In genomic region chr12:113333399-113333798, GRCm38 (mm10) we compare ENCODE assay signal across 25 mouse cellular contexts.
DNase-seq lines count a peak whose midpoint lies in the region; ATAC-seq and TF ChIP-seq lines count a peak whose summit lies in the region.
"Had no signal": no experiment of that assay in that cellular context is flagged by ENCODE, and none has a peak within 500 bp of the region (broad histone marks: within the 10 kb centered on the region; RNA-seq: fewer than 3 reads in every experiment).

No protein-coding gene starts in this region.

- no peak for TF ChIP-seq CTCF in intestine, postnatal 0 days (IDR thresholded peaks at IDR 0.05; ENCODE audit: low read depth)

- no peak overlapping the region for H3K9ac ChIP-seq in intestine, embryonic 15.5 days
- H3K9ac ChIP-seq in intestine, postnatal 0 days (ENCODE audit: low read depth, low read length): no peak overlapping the region
- no peak overlapping the region for H3K9ac ChIP-seq in lung, embryonic 16.5 days (ENCODE audit: low read length)
- no peak overlapping the region for H3K9ac ChIP-seq in stomach, embryonic 14.5 days (replicated peaks; ENCODE audit: low read depth, low read length)
- no peak overlapping the region for H3K9ac ChIP-seq in stomach, embryonic 16.5 days (ENCODE audit: low read length)
- no peak overlapping the region for H3K9ac ChIP-seq in midbrain, embryonic 15.5 days
- H3K9ac ChIP-seq: forebrain, embryonic 13.5 days; heart, embryonic 12.5 days; hindbrain, embryonic 13.5 days had no signal

- no peaks in the 10 kb centered on the region for H3K9me3 ChIP-seq in intestine, embryonic 15.5 days
- no peaks in the 10 kb centered on the region for H3K9me3 ChIP-seq in intestine, postnatal 0 days (ENCODE audit: control insufficient read depth)
- no peaks in the 10 kb centered on the region for H3K9me3 ChIP-seq in lung, embryonic 16.5 days (ENCODE audit: control insufficient read depth, low read length)
- H3K9me3 ChIP-seq in stomach, embryonic 14.5 days (ENCODE audit: control insufficient read depth, low read depth, low read length): no peaks in the 10 kb centered on the region
- H3K9me3 ChIP-seq in stomach, embryonic 16.5 days (replicated peaks; ENCODE audit: control insufficient read depth, low read length): no peaks in the 10 kb centered on the region
- no peaks in the 10 kb centered on the region for H3K9me3 ChIP-seq in midbrain, embryonic 15.5 days
- H3K9me3 ChIP-seq: forebrain, embryonic 10.5 days; forebrain, embryonic 13.5 days; heart, embryonic 12.5 days; hindbrain, embryonic 10.5 days; hindbrain, embryonic 13.5 days had no signal

- no peaks in the 10 kb centered on the region for H3K4me1 ChIP-seq in intestine, embryonic 15.5 days (replicated peaks)
- H3K4me1 ChIP-seq in intestine, postnatal 0 days (replicated peaks; ENCODE audit: control insufficient read depth, insufficient read depth, low read length): no peaks in the 10 kb centered on the region
- H3K4me1 ChIP-seq in lung, embryonic 16.5 days (replicated peaks; ENCODE audit: control insufficient read depth, insufficient read depth, low read length): peaks cover 4% of the 10 kb centered on the region; the same call in 1 of the 2 replicates
- no peaks in the 10 kb centered on the region for H3K4me1 ChIP-seq in stomach, embryonic 14.5 days (ENCODE audit: control insufficient read depth, insufficient read depth, low read length)
- H3K4me1 ChIP-seq in stomach, embryonic 16.5 days (ENCODE audit: control insufficient read depth, insufficient read depth, low read length): no peaks in the 10 kb centered on the region
- H3K4me1 ChIP-seq in midbrain, embryonic 15.5 days: no peaks in the 10 kb centered on the region
- H3K4me1 ChIP-seq: forebrain, embryonic 10.5 days; forebrain, embryonic 13.5 days; heart, embryonic 12.5 days; hindbrain, embryonic 10.5 days; hindbrain, embryonic 13.5 days had no signal

- H3K27me3 ChIP-seq in intestine, embryonic 15.5 days (replicated peaks): no peaks in the 10 kb centered on the region
- H3K27me3 ChIP-seq in intestine, postnatal 0 days (replicated peaks; ENCODE audit: control insufficient read depth, insufficient read depth, low read length): no peaks in the 10 kb centered on the region
- H3K27me3 ChIP-seq in lung, embryonic 16.5 days (ENCODE audit: control insufficient read depth, insufficient read depth, low read depth, low read length): no peaks in the 10 kb centered on the region
- no peaks in the 10 kb centered on the region for H3K27me3 ChIP-seq in stomach, embryonic 14.5 days (ENCODE audit: control insufficient read depth, insufficient read depth, low read length)
- H3K27me3 ChIP-seq in stomach, embryonic 16.5 days (ENCODE audit: control insufficient read depth, insufficient read depth, low read length): no peaks in the 10 kb centered on the region
- H3K27me3 ChIP-seq in midbrain, embryonic 15.5 days (replicated peaks): no peaks in the 10 kb centered on the region
- H3K27me3 ChIP-seq: forebrain, embryonic 13.5 days; heart, embryonic 12.5 days; hindbrain, embryonic 13.5 days had no signal

- DNase-seq in lung, postnatal 25 days (ENCODE audit: low spot score): no peak
- no peak for DNase-seq in retina, embryonic 14.5 days (ENCODE audit: low spot score)
- DNase-seq: adrenal gland, adult 2 months; adrenal gland, postnatal 14 days; cerebellum, adult 11 months; cerebellum, adult 2 months; cerebellum, adult 9-11 months; cerebellum, postnatal 25 days; embryo, embryonic 11 days; gastrocnemius, postnatal 14 days; heart, postnatal 36 days had no signal

- H3K4me2 ChIP-seq in intestine, embryonic 15.5 days (replicated peaks): no peak overlapping the region
- no peak overlapping the region for H3K4me2 ChIP-seq in intestine, postnatal 0 days (replicated peaks; ENCODE audit: low read depth)
- no peak overlapping the region for H3K4me2 ChIP-seq in lung, embryonic 16.5 days (ENCODE audit: low read depth, low read length)
- H3K4me2 ChIP-seq in stomach, embryonic 14.5 days (replicated peaks; ENCODE audit: low read depth, low read length): no peak overlapping the region
- H3K4me2 ChIP-seq in stomach, embryonic 16.5 days (ENCODE audit: low read depth, low read length): no peak overlapping the region
- H3K4me2 ChIP-seq in midbrain, embryonic 15.5 days: no peak overlapping the region
- H3K4me2 ChIP-seq: forebrain, embryonic 13.5 days; heart, embryonic 12.5 days; hindbrain, embryonic 13.5 days had no signal

- H3K4me3 ChIP-seq in intestine, embryonic 15.5 days (replicated peaks): no peak overlapping the region
- no peak overlapping the region for H3K4me3 ChIP-seq in intestine, postnatal 0 days (ENCODE audit: low read depth, low read length)
- no peak overlapping the region for H3K4me3 ChIP-seq in lung, embryonic 16.5 days (ENCODE audit: low read length)
- no peak overlapping the region for H3K4me3 ChIP-seq in stomach, embryonic 14.5 days (ENCODE audit: low read depth, low read length)
- H3K4me3 ChIP-seq in stomach, embryonic 16.5 days (replicated peaks; ENCODE audit: low read length): no peak overlapping the region
- H3K4me3 ChIP-seq in midbrain, embryonic 15.5 days: no peak overlapping the region
- H3K4me3 ChIP-seq: forebrain, embryonic 10.5 days; forebrain, embryonic 13.5 days; heart, embryonic 12.5 days; hindbrain, embryonic 10.5 days; hindbrain, embryonic 13.5 days had no signal

- H3K36me3 ChIP-seq in intestine, embryonic 15.5 days: no peaks in the 10 kb centered on the region
- H3K36me3 ChIP-seq in intestine, postnatal 0 days (ENCODE audit: control insufficient read depth, insufficient read depth): no peaks in the 10 kb centered on the region
- no peaks in the 10 kb centered on the region for H3K36me3 ChIP-seq in lung, embryonic 16.5 days (ENCODE audit: control insufficient read depth, insufficient read depth, low read length)
- no peaks in the 10 kb centered on the region for H3K36me3 ChIP-seq in stomach, embryonic 14.5 days (ENCODE audit: control insufficient read depth, insufficient read depth, low read length)
- no peaks in the 10 kb centered on the region for H3K36me3 ChIP-seq in stomach, embryonic 16.5 days (ENCODE audit: control insufficient read depth, insufficient read depth, low read length)
- H3K36me3 ChIP-seq in midbrain, embryonic 15.5 days (replicated peaks): no peaks in the 10 kb centered on the region
- H3K36me3 ChIP-seq: forebrain, embryonic 10.5 days; heart, embryonic 12.5 days; hindbrain, embryonic 10.5 days; hindbrain, embryonic 13.5 days had no signal

- no peak overlapping the region for H3K27ac ChIP-seq in intestine, embryonic 15.5 days
- no peak overlapping the region for H3K27ac ChIP-seq in intestine, postnatal 0 days (ENCODE audit: low read depth, low read length)
- H3K27ac ChIP-seq in lung, embryonic 16.5 days (ENCODE audit: low read length): 0 out of 2 replicates have a peak overlapping the region, but pooled peaks have one; percentile 37
- no peak overlapping the region for H3K27ac ChIP-seq in stomach, embryonic 14.5 days (ENCODE audit: low read length)
- H3K27ac ChIP-seq in stomach, embryonic 16.5 days (ENCODE audit: low read length): no peak overlapping the region
- no peak overlapping the region for H3K27ac ChIP-seq in midbrain, embryonic 15.5 days
- H3K27ac ChIP-seq: forebrain, embryonic 10.5 days; forebrain, embryonic 13.5 days; hindbrain, embryonic 10.5 days; hindbrain, embryonic 13.5 days had no signal

- peak; percentile 49; the same call in 1 of the 2 replicates for ATAC-seq in intestine, embryonic 15.5 days
- no peak for ATAC-seq in intestine, postnatal 0 days
- peak; percentile 81 for ATAC-seq in lung, embryonic 16.5 days (ENCODE audit: low read depth)
- ATAC-seq in stomach, embryonic 14.5 days (ENCODE audit: insufficient number of reproducible peaks, insufficient read depth, low FRiP score, low read depth): peak; percentile 77
- peak; percentile 77; the same call in 1 of the 2 replicates for ATAC-seq in stomach, embryonic 16.5 days (ENCODE audit: insufficient read depth, low FRiP score)
- ATAC-seq in midbrain, embryonic 15.5 days (replicated peaks): no peak
- ATAC-seq: CD4-positive, CD25-positive, alpha-beta regulatory T cell, adult 4 months; forebrain, embryonic 13.5 days; forebrain, embryonic 16.5 days; hindbrain, embryonic 16.5 days had no signal

Comparison
In these comparisons a context has a peak if more than half of its experiments do, and no peak if none do; other contexts are left out.
1. ATAC-seq: peak in intestine, embryonic 15.5 days (single experiment), lung, embryonic 16.5 days (single experiment), stomach, embryonic 14.5 days (single experiment) and stomach, embryonic 16.5 days (single experiment); none in intestine, postnatal 0 days (single experiment) and midbrain, embryonic 15.5 days (single experiment).